Mouse (Mus musculus): ENCODE data around the gene Lig1.

- TF ChIP-seq SMC3 (IDR thresholded peaks at IDR 0.05; ENCODE audit: low read depth, low read length) (no peak), CTCF (conservative IDR thresholded peaks at IDR 0.05 in 1 of 2, IDR thresholded peaks at IDR 0.05 in 1 of 2; ENCODE audit: low read depth in 2 of 2, low read length in 2 of 2) (no peak), JUND (conservative IDR thresholded peaks at IDR 0.05; ENCODE audit: low read depth, low read length) (no peak), CHD2 (IDR thresholded peaks at IDR 0.05; ENCODE audit: low read length) (no peak), NELFE (IDR thresholded peaks at IDR 0.05; ENCODE audit: low read depth, low read length) (no peak), ZMIZ1 (IDR thresholded peaks at IDR 0.05; ENCODE audit: low read depth, low read length) (no peak), EP300 (IDR thresholded peaks at IDR 0.05; ENCODE audit: low read length) (no peak), POLR2AphosphoS2 (IDR thresholded peaks at IDR 0.05; ENCODE audit: low read depth, low read length) (no peak), RAD21 (IDR thresholded peaks at IDR 0.05; ENCODE audit: low read depth, low read length) (no peak)
Measured at GRCm38 (mm10) chr7:13271704-13272103, 5.4 kb upstream of the Lig1 start.
